Mouse (Mus musculus): ENCODE measurements at regions not wholly inside any gene's neighbourhood (a gene's known extent, or its start where the extent isn't known, plus 50 kb on each side); places are given as distances from the start of the nearest gene placed in this dataset.

- DNase-seq: peak; percentile 42 to 44
Measured at GRCm38 (mm10) chr4:53386309-53386708, 53.9 kb upstream of the Slc44a1 start.

GRCm38 (mm10) chr4:53384761-53385160 lies 55.5 kb upstream of the Slc44a1 start:
- DNase-seq: peak; percentile 84 to 92

- no peak for DNase-seq
Measured at GRCm38 (mm10) chr4:53384104-53384503, 56.1 kb upstream of the Slc44a1 start.

- DNase-seq: no peak
Measured at GRCm38 (mm10) chr4:53382012-53382411, 58.2 kb upstream of the Slc44a1 start.

- DNase-seq: no peak
Measured at GRCm38 (mm10) chr4:53379855-53380254, 60.4 kb upstream of the Slc44a1 start.

- no peak for DNase-seq
Measured at GRCm38 (mm10) chr4:53376995-53377394, 63.2 kb upstream of the Slc44a1 start.

- DNase-seq: peak in 1 of 2 experiments; percentile 7
Measured at GRCm38 (mm10) chr4:53356374-53356773, 83.8 kb upstream of the Slc44a1 start.

- peak; percentile 52 to 68 for DNase-seq
Measured at GRCm38 (mm10) chr4:53354961-53355360, 85.3 kb upstream of the Slc44a1 start.

GRCm38 (mm10) chr4:53353399-53354090 lies 86.7 kb upstream of the Slc44a1 start:
- peak; percentile 33 to 55 for DNase-seq

GRCm38 (mm10) chr4:53351104-53351607 lies 89.1 kb upstream of the Slc44a1 start:
- DNase-seq: no peak

- DNase-seq: no peak
Measured at GRCm38 (mm10) chr4:53345346-53345745, 94.9 kb upstream of the Slc44a1 start.

GRCm38 (mm10) chr4:53344546-53344945 lies 95.7 kb upstream of the Slc44a1 start:
- no peak for DNase-seq

- DNase-seq: no peak
Measured at GRCm38 (mm10) chr4:53341181-53341580, 99.0 kb upstream of the Slc44a1 start.

GRCm38 (mm10) chr4:53340021-53340667 lies 100.1 kb upstream of the Slc44a1 start:
- DNase-seq: no peak

- DNase-seq: peak; percentile 47 to 49
Measured at GRCm38 (mm10) chr4:53339125-53340020, 100.8 kb upstream of the Slc44a1 start.

- no peak for DNase-seq
Measured at GRCm38 (mm10) chr4:53338479-53338878, 101.7 kb upstream of the Slc44a1 start.

GRCm38 (mm10) chr4:53337784-53338183 lies 102.4 kb upstream of the Slc44a1 start:
- peak; percentile 56 to 66 for DNase-seq

- DNase-seq: peak in 1 of 2 experiments; percentile 42
Measured at GRCm38 (mm10) chr4:53327382-53328165, 112.6 kb upstream of the Slc44a1 start.

GRCm38 (mm10) chr4:53323838-53324237 lies 116.4 kb upstream of the Slc44a1 start:
- DNase-seq: no peak

- DNase-seq: no peak
Measured at GRCm38 (mm10) chr4:53323195-53323594, 117.0 kb upstream of the Slc44a1 start.

- no peak for DNase-seq
Measured at GRCm38 (mm10) chr4:53322484-53322883, 117.7 kb upstream of the Slc44a1 start.

Data from heart, adult 18-20 months (tissue).